Mouse (Mus musculus) C2C12 (cell line): ENCODE results near the gene Phyhipl.

Experiments used
- CTCF ChIP-seq: IDR thresholded peaks from one replicate; pipeline ENCODE4 v1.5.1; 2011; ENCODE audit not compliant: control insufficient read depth, insufficient read depth, insufficient read length
- FOSL1 ChIP-seq: IDR thresholded peaks from one replicate; pipeline ENCODE4 v1.8.0; 2011; ENCODE audit warnings: mild to moderate bottlenecking, low read length; ENCODE audit not compliant: poor library complexity, insufficient read depth, severe bottlenecking
- MYOD1 ChIP-seq: IDR thresholded peaks from one replicate; pipeline ENCODE4 v1.6.1; 2011; ENCODE audit warnings: low read depth; ENCODE audit not compliant: control insufficient read depth, insufficient read length
- USF1 ChIP-seq: IDR thresholded peaks from one replicate; pipeline ENCODE4 v1.6.1; 2011; ENCODE audit warnings: low read depth, mild to moderate bottlenecking, control low read depth, moderate library complexity

GRCm38 (mm10) chr10:70703211-70703610 lies 47.4 kb upstream of the Phyhipl start:
- TF ChIP-seq USF1 (no peak), CTCF (no peak), MYOD1 (no peak), FOSL1 (no peak)
